Mouse (Mus musculus) G1E (cell line): Measurements from ENCODE around the gene Tex33.

ENCODE experiments used
- CTCF ChIP-seq: IDR thresholded peaks from 2 replicates; pipeline ENCODE4 v1.5.1; 2012; ENCODE audit warnings: low read depth, low read length, inconsistent platforms, mixed read lengths
- GATA1 ChIP-seq: IDR thresholded peaks from 2 replicates; pipeline ENCODE4 v1.6.1; 2012; ENCODE audit warnings: borderline replicate concordance, low read length, inconsistent platforms, mixed read lengths
- TAL1 ChIP-seq: conservative IDR thresholded peaks from 2 replicates; pipeline ENCODE4 v1.6.1; 2012; ENCODE audit warnings: low read depth, low read length, inconsistent platforms, mixed read lengths

DNA sequence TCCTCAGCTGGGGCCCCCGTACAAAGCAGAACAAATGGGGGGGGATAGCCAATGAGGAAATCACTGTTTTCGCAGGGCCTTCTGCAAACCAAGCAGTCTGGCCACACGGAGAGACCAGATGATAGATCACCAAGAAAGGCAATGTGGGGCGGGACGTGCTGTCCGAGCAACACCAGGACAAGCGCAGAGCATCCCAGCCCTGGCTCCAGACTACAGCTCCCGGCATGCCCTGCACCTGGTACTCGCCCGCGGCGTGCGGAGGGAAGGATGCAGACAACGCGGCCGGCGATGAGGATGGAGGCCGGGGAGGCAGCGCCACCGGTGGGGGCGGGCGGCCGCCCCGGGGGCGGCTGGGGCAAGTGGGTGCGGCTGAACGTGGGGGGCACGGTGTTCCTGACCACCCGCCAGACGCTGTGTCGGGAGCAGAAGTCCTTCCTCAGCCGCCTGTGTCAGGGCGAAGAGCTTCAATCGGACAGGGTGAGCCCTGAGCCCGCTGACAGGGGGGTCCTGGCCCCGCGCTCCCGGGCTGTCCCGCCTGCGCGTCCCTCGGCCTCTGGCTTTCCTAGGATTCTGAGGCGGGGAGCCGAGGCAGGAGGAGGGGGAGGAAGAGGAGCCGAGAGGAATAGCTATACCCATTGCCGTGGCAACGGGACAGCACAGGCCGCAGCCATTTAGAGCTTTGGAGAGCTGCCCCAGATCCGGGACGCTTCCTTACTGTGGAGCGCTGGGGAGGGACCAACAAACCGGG lies 32.9 kb upstream of the Tex33 start, which contains the start of gene Kctd17:
- TF ChIP-seq CTCF (no peak), GATA1 (no peak), TAL1 (no peak)
